Mouse (Mus musculus) heart, embryonic 14.5 days (tissue): ENCODE measurements around the gene Hnrnpa3. TPM values are rescaled to one million over a fixed set of nuclear protein-coding genes. Genes with fewer than 3 reads are reported as not detected.
"Not testable (repeated sequence)": the region's sequence is repeated elsewhere in the genome, so short reads cannot be mapped to it uniquely, and the experiment has no call there.

Source experiments
- ATAC-seq: fragments of 200-750 bp; cut with Nextera tagmentation; 2 replicates; pipeline ENCODE4 v1.8.0; 2017; ENCODE audit warnings: low read depth, moderate TSS enrichment; ENCODE audit not compliant: insufficient number of reproducible peaks, insufficient read depth, low FRiP score
- H3K27ac ChIP-seq, 2 experiments: fragments of 200-500 bp in 1 of 2; fragments of 300-500 bp in 1 of 2; sonication (generic) in 1 of 2; replicated peaks in 1 of 2; 2 replicates each; pipeline ENCODE4 v1.5.1; 2012 to 2014; ENCODE audit warnings: low read depth in 2 of 2, low read length in 2 of 2, control low read depth in 1 of 2, mild to moderate bottlenecking in 1 of 2, mixed read lengths in 1 of 2; ENCODE audit not compliant: control insufficient read depth in 1 of 2, insufficient read depth in 1 of 2
- H3K27me3 ChIP-seq: fragments of 300-500 bp; sonication (generic); 2 replicates; pipeline ENCODE4 v1.6.1; 2014; ENCODE audit warnings: mild to moderate bottlenecking, low read length, control low read depth; ENCODE audit not compliant: control insufficient read depth, insufficient read depth
- H3K36me3 ChIP-seq: fragments of 300-500 bp; sonication (generic); 2 replicates; pipeline ENCODE4 v1.6.1; 2014; ENCODE audit warnings: mild to moderate bottlenecking, control low read depth, low read length, mixed read lengths; ENCODE audit not compliant: control insufficient read depth, insufficient read depth
- H3K4me1 ChIP-seq, 2 experiments: fragments of 200-500 bp in 1 of 2; fragments of 300-500 bp in 1 of 2; sonication (generic) in 1 of 2; 2 replicates each; pipeline ENCODE4 v1.6.1; 2012 to 2014; ENCODE audit warnings: low read length in 2 of 2, control low read depth in 1 of 2, mixed read lengths in 1 of 2; ENCODE audit not compliant: control insufficient read depth in 2 of 2, insufficient read depth in 2 of 2
- H3K4me2 ChIP-seq: fragments of 300-500 bp; sonication (generic); 2 replicates; pipeline ENCODE4 v1.6.1; 2014; ENCODE audit warnings: mild to moderate bottlenecking, low read length
- H3K4me3 ChIP-seq, 2 experiments: fragments of 200-500 bp in 1 of 2; fragments of 300-500 bp in 1 of 2; sonication (generic) in 1 of 2; 2 replicates each; pipeline ENCODE4 v1.5.1; 2012 to 2014; ENCODE audit warnings: low read length in 2 of 2, mild to moderate bottlenecking in 2 of 2, control low read depth in 1 of 2, low read depth in 1 of 2, moderate library complexity in 1 of 2; ENCODE audit not compliant: control insufficient read depth in 1 of 2, insufficient read depth in 1 of 2
- H3K9ac ChIP-seq: fragments of 300-500 bp; sonication (generic); 2 replicates; pipeline ENCODE4 v1.6.1; 2014; ENCODE audit warnings: mild to moderate bottlenecking, low read length
- H3K9me3 ChIP-seq: fragments of 300-500 bp; sonication (generic); 2 replicates; pipeline ENCODE4 v1.6.1; 2016; ENCODE audit warnings: low read length, control low read depth; ENCODE audit not compliant: control insufficient read depth
- WGBS: fragments of 180-500 bp; shearing (Covaris S2); extraction: QIAGEN DNeasy Blood & Tissue Kit; methylation state at CpG from one replicate; pipeline ENCODE4 v1.1.7; 2014; 5-methylcytosine and 5-hydroxymethylcytosine counted together
- polyA plus RNA-seq: library from polyadenylated mRNA; unstranded; fragments of >200 nt; fragmentation: Nextera tagmentation; extraction: Ambion mirVana; gene quantifications from 2 replicates; pipeline ENCODE4 v1.2.1, GENCODE M21; 2014

The Hnrnpa3 gene
- polyA plus RNA-seq, 1 experiment from 2014 or later = 121 TPM

GRCm38 (mm10) chr2:75691316-75691715 lies 32.3 kb downstream of the Hnrnpa3 start:
- Histone ChIP-seq H3K4me2 (peak overlapping the region; percentile 41), H3K9me3 (no peaks in the 10 kb centered on the region), H3K4me1 (peaks cover 38 to 81% of the 10 kb centered on the region in 2 experiments), H3K4me3 (no peak overlapping the region), H3K27ac (peak overlapping the region in 1 of 2 experiments; percentile 57; a peak in 3 of 4 replicates), H3K27me3 (no peaks in the 10 kb centered on the region), H3K9ac (no peak overlapping the region), H3K36me3 (0 out of 2 replicates have a peak, but pooled peaks cover 8% of the 10 kb centered on the region)
- no peak for ATAC-seq
- 42% methylated on average over 8 of the region's 8 CpGs for WGBS

GRCm38 (mm10) chr2:75692369-75692768 lies 33.3 kb downstream of the Hnrnpa3 start:
- ATAC-seq = no peak
- Histone ChIP-seq H3K4me3 (no peak overlapping the region), H3K27ac (peak overlapping the region; percentile 29 to 56; a peak in 2 of 4 replicates), H3K36me3 (0 out of 2 replicates have a peak, but pooled peaks cover 8% of the 10 kb centered on the region), H3K9me3 (no peaks in the 10 kb centered on the region), H3K27me3 (no peaks in the 10 kb centered on the region), H3K4me2 (no peak overlapping the region), H3K4me1 (peaks cover 38 to 81% of the 10 kb centered on the region in 2 experiments), H3K9ac (peak overlapping the region; percentile 34; the same call in 1 of the 2 replicates)
- WGBS = 76% methylated on average over 6 of the region's 6 CpGs

GRCm38 (mm10) chr2:75694926-75695325 lies 35.9 kb downstream of the Hnrnpa3 start:
- H3K4me2 ChIP-seq, ATAC-seq, H3K27ac ChIP-seq, H3K27me3 ChIP-seq, H3K9ac ChIP-seq, H3K4me3 ChIP-seq, H3K36me3 ChIP-seq, H3K9me3 ChIP-seq: not testable (repeated sequence)
- H3K4me1 ChIP-seq = peaks cover 38 to 71% of the 10 kb centered on the region in 2 experiments
- 90% methylated on average over 3 of the region's 3 CpGs for WGBS

GRCm38 (mm10) chr2:75695676-75696350 lies 36.8 kb downstream of the Hnrnpa3 start:
- peaks cover 38 to 70% of the 10 kb centered on the region in 2 experiments for H3K4me1 ChIP-seq
- no peak overlapping the region for H3K9ac ChIP-seq
- no peaks in the 10 kb centered on the region for H3K9me3 ChIP-seq
- H3K27ac ChIP-seq = no peak overlapping the region
- ATAC-seq = no peak
- H3K4me3 ChIP-seq = no peak overlapping the region
- 0 out of 2 replicates have a peak, but pooled peaks cover 8% of the 10 kb centered on the region for H3K36me3 ChIP-seq
- no peak overlapping the region for H3K4me2 ChIP-seq
- WGBS = 76% methylated on average over 9 of the region's 9 CpGs
- H3K27me3 ChIP-seq = no peaks in the 10 kb centered on the region

GRCm38 (mm10) chr2:75696371-75696770 lies 37.3 kb downstream of the Hnrnpa3 start:
- no peak for ATAC-seq
- Histone ChIP-seq H3K4me1 (peaks cover 35 to 70% of the 10 kb centered on the region in 2 experiments), H3K4me2 (0 out of 2 replicates have a peak overlapping the region, but pooled peaks have one; percentile 8), H3K36me3 (0 out of 2 replicates have a peak, but pooled peaks cover 8% of the 10 kb centered on the region), H3K27me3 (no peaks in the 10 kb centered on the region), H3K27ac (peak overlapping the region; percentile 43 to 52; a peak in 3 of 4 replicates), H3K9me3 (no peaks in the 10 kb centered on the region), H3K9ac (peak overlapping the region; percentile 25; the same call in 1 of the 2 replicates), H3K4me3 (no peak overlapping the region)
- 44% methylated on average over 5 of the region's 5 CpGs for WGBS

- Histone ChIP-seq H3K4me3 (no peak overlapping the region), H3K9ac (peak overlapping the region; percentile 23; the same call in 1 of the 2 replicates), H3K27ac (peak overlapping the region; percentile 52 to 60; a peak in 3 of 4 replicates), H3K4me2 (0 out of 2 replicates have a peak overlapping the region, but pooled peaks have one; percentile 16), H3K4me1 (peaks cover 31 to 72% of the 10 kb centered on the region in 2 experiments), H3K9me3 (no peaks in the 10 kb centered on the region), H3K27me3 (no peaks in the 10 kb centered on the region), H3K36me3 (0 out of 2 replicates have a peak, but pooled peaks cover 6% of the 10 kb centered on the region)
- 40% methylated on average over 3 of the region's 3 CpGs for WGBS
- ATAC-seq = no peak
Measured at GRCm38 (mm10) chr2:75697222-75697621, 38.2 kb downstream of the Hnrnpa3 start.

- 36% methylated on average over 4 of the region's 4 CpGs for WGBS
- Histone ChIP-seq H3K36me3 (0 out of 2 replicates have a peak, but pooled peaks cover 5% of the 10 kb centered on the region), H3K4me2 (no peak overlapping the region), H3K4me3 (no peak overlapping the region), H3K27ac (peak overlapping the region in 1 of 2 experiments; percentile 52; a peak in 1 of 4 replicates), H3K9me3 (no peaks in the 10 kb centered on the region), H3K27me3 (no peaks in the 10 kb centered on the region), H3K4me1 (peaks cover 24 to 70% of the 10 kb centered on the region in 2 experiments), H3K9ac (peak overlapping the region; percentile 23; the same call in 1 of the 2 replicates)
- ATAC-seq = no peak
Measured at GRCm38 (mm10) chr2:75698007-75698406, 38.9 kb downstream of the Hnrnpa3 start.
